Mouse (Mus musculus): ENCODE measurements around the gene Tmem178b. TPM values are rescaled to one million over a fixed set of nuclear protein-coding genes. Genes with fewer than 3 reads are reported as not detected.
A peak's percentile ranks its signal among the peaks of the same experiment; 100 is the strongest.

The Tmem178b gene
- polyA plus RNA-seq, 1 experiment from 2014 or later, result 0.15 TPM

- H3K9ac ChIP-seq (ENCODE audit: low read depth, low read length), result no peak overlapping the region
- no peaks in the 10 kb centered on the region for H3K36me3 ChIP-seq (ENCODE audit: control insufficient read depth, insufficient read depth, low read length)
- ATAC-seq (ENCODE audit: low FRiP score, low TSS enrichment), result no peak
- no peaks in the 10 kb centered on the region for H3K9me3 ChIP-seq (ENCODE audit: control insufficient read depth, low read length)
- H3K27me3 ChIP-seq (ENCODE audit: control insufficient read depth, insufficient read depth, low read length), result no peaks in the 10 kb centered on the region
- H3K4me3 ChIP-seq (ENCODE audit: low read length), result no peak overlapping the region
- H3K4me1 ChIP-seq (ENCODE audit: control insufficient read depth, insufficient read depth, low read length), result no peaks in the 10 kb centered on the region
- H3K27ac ChIP-seq (ENCODE audit: low read depth, low read length), result no peak overlapping the region
- no peak overlapping the region for H3K4me2 ChIP-seq (replicated peaks; ENCODE audit: low read depth, low read length)
Measured at GRCm38 (mm10) chr6:40220634-40221120, 347.6 kb downstream of the Tmem178b start.

- no peak overlapping the region for H3K4me2 ChIP-seq (replicated peaks; ENCODE audit: low read depth, low read length)
- no peaks in the 10 kb centered on the region for H3K4me1 ChIP-seq (ENCODE audit: control insufficient read depth, insufficient read depth, low read length)
- H3K9ac ChIP-seq (ENCODE audit: low read depth, low read length), result no peak overlapping the region
- no peaks in the 10 kb centered on the region for H3K9me3 ChIP-seq (ENCODE audit: control insufficient read depth, low read length)
- H3K27ac ChIP-seq (ENCODE audit: low read depth, low read length), result no peak overlapping the region
- no peaks in the 10 kb centered on the region for H3K36me3 ChIP-seq (ENCODE audit: control insufficient read depth, insufficient read depth, low read length)
- no peak for ATAC-seq (ENCODE audit: low FRiP score, low TSS enrichment)
- H3K27me3 ChIP-seq (ENCODE audit: control insufficient read depth, insufficient read depth, low read length), result no peaks in the 10 kb centered on the region
- WGBS, result 87% methylated on average over 11 of the region's 11 CpGs
- no peak overlapping the region for H3K4me3 ChIP-seq (ENCODE audit: low read length)
Measured at GRCm38 (mm10) chr6:40225585-40226280, 352.7 kb downstream of the Tmem178b start.

- ATAC-seq (ENCODE audit: low FRiP score, low TSS enrichment), result no peak
- H3K9ac ChIP-seq (ENCODE audit: low read depth, low read length), result no peak overlapping the region
- WGBS, result 83% methylated on average over 2 of the region's 2 CpGs
Measured at GRCm38 (mm10) chr6:40228981-40229380, 355.9 kb downstream of the Tmem178b start.

GRCm38 (mm10) chr6:40229985-40230384 lies 356.9 kb downstream of the Tmem178b start:
- H3K9me3 ChIP-seq (ENCODE audit: control insufficient read depth, low read length), result no peaks in the 10 kb centered on the region
- WGBS, result 94% methylated on average over 9 of the region's 9 CpGs
- no peak for ATAC-seq (ENCODE audit: low FRiP score, low TSS enrichment)
- H3K9ac ChIP-seq (ENCODE audit: low read depth, low read length), result no peak overlapping the region
- H3K27me3 ChIP-seq (ENCODE audit: control insufficient read depth, insufficient read depth, low read length), result no peaks in the 10 kb centered on the region
- no peak overlapping the region for H3K27ac ChIP-seq (ENCODE audit: low read depth, low read length)
- H3K36me3 ChIP-seq (ENCODE audit: control insufficient read depth, insufficient read depth, low read length), result no peaks in the 10 kb centered on the region
- H3K4me1 ChIP-seq (ENCODE audit: control insufficient read depth, insufficient read depth, low read length), result no peaks in the 10 kb centered on the region
- H3K4me3 ChIP-seq (ENCODE audit: low read length), result no peak overlapping the region
- no peak overlapping the region for H3K4me2 ChIP-seq (replicated peaks; ENCODE audit: low read depth, low read length)

More at GRCm38 (mm10) chr6:40228981-40229380, 355.9 kb downstream of the Tmem178b start:
- Histone ChIP-seq H3K4me3 (ENCODE audit: low read length) (no peak overlapping the region), H3K9me3 (ENCODE audit: control insufficient read depth, low read length) (no peaks in the 10 kb centered on the region), H3K4me2 (replicated peaks; ENCODE audit: low read depth, low read length) (no peak overlapping the region), H3K36me3 (ENCODE audit: control insufficient read depth, insufficient read depth, low read length) (no peaks in the 10 kb centered on the region), H3K4me1 (ENCODE audit: control insufficient read depth, insufficient read depth, low read length) (no peaks in the 10 kb centered on the region), H3K27me3 (ENCODE audit: control insufficient read depth, insufficient read depth, low read length) (no peaks in the 10 kb centered on the region), H3K27ac (ENCODE audit: low read depth, low read length) (no peak overlapping the region)

- H3K36me3 ChIP-seq (ENCODE audit: control insufficient read depth, insufficient read depth, low read length), result no peaks in the 10 kb centered on the region
- H3K9ac ChIP-seq (ENCODE audit: low read depth, low read length), result no peak overlapping the region
- H3K4me1 ChIP-seq (ENCODE audit: control insufficient read depth, insufficient read depth, low read length), result no peaks in the 10 kb centered on the region
- no peak overlapping the region for H3K4me3 ChIP-seq (ENCODE audit: low read length)
- no peaks in the 10 kb centered on the region for H3K9me3 ChIP-seq (ENCODE audit: control insufficient read depth, low read length)
- ATAC-seq (ENCODE audit: low FRiP score, low TSS enrichment), result no peak
- H3K27me3 ChIP-seq (ENCODE audit: control insufficient read depth, insufficient read depth, low read length), result no peaks in the 10 kb centered on the region
- H3K4me2 ChIP-seq (replicated peaks; ENCODE audit: low read depth, low read length), result no peak overlapping the region
- 27% methylated on average over 5 of the region's 5 CpGs for WGBS
- H3K27ac ChIP-seq (ENCODE audit: low read depth, low read length), result no peak overlapping the region
Measured at GRCm38 (mm10) chr6:40234066-40234465, 361.0 kb downstream of the Tmem178b start.

GRCm38 (mm10) chr6:40235793-40236470 lies 362.9 kb downstream of the Tmem178b start:
- Histone ChIP-seq H3K27ac (ENCODE audit: low read depth, low read length) (no peak overlapping the region), H3K36me3 (ENCODE audit: control insufficient read depth, insufficient read depth, low read length) (no peaks in the 10 kb centered on the region), H3K27me3 (ENCODE audit: control insufficient read depth, insufficient read depth, low read length) (no peaks in the 10 kb centered on the region), H3K9ac (ENCODE audit: low read depth, low read length) (no peak overlapping the region), H3K4me2 (replicated peaks; ENCODE audit: low read depth, low read length) (no peak overlapping the region), H3K4me1 (ENCODE audit: control insufficient read depth, insufficient read depth, low read length) (no peaks in the 10 kb centered on the region), H3K9me3 (ENCODE audit: control insufficient read depth, low read length) (no peaks in the 10 kb centered on the region), H3K4me3 (ENCODE audit: low read length) (no peak overlapping the region)
- WGBS, result 44% methylated on average over 10 of the region's 10 CpGs
- 0 out of 2 replicates have a peak, but pooled peaks have one; percentile 68 for ATAC-seq (ENCODE audit: low FRiP score, low TSS enrichment)

GRCm38 (mm10) chr6:40236841-40237765 lies 364.0 kb downstream of the Tmem178b start:
- Histone ChIP-seq H3K9ac (ENCODE audit: low read depth, low read length) (no peak overlapping the region), H3K27ac (ENCODE audit: low read depth, low read length) (no peak overlapping the region), H3K9me3 (ENCODE audit: control insufficient read depth, low read length) (no peaks in the 10 kb centered on the region), H3K4me2 (replicated peaks; ENCODE audit: low read depth, low read length) (no peak overlapping the region), H3K4me3 (ENCODE audit: low read length) (no peak overlapping the region), H3K4me1 (ENCODE audit: control insufficient read depth, insufficient read depth, low read length) (no peaks in the 10 kb centered on the region), H3K27me3 (ENCODE audit: control insufficient read depth, insufficient read depth, low read length) (no peaks in the 10 kb centered on the region), H3K36me3 (ENCODE audit: control insufficient read depth, insufficient read depth, low read length) (no peaks in the 10 kb centered on the region)
- 68% methylated on average over 13 of the region's 13 CpGs for WGBS
- no peak for ATAC-seq (ENCODE audit: low FRiP score, low TSS enrichment)

GRCm38 (mm10) chr6:40238857-40239256 lies 365.8 kb downstream of the Tmem178b start:
- no peak for ATAC-seq (ENCODE audit: low FRiP score, low TSS enrichment)
- Histone ChIP-seq H3K9me3 (ENCODE audit: control insufficient read depth, low read length) (no peaks in the 10 kb centered on the region), H3K4me3 (ENCODE audit: low read length) (no peak overlapping the region), H3K4me1 (ENCODE audit: control insufficient read depth, insufficient read depth, low read length) (no peaks in the 10 kb centered on the region), H3K9ac (ENCODE audit: low read depth, low read length) (no peak overlapping the region), H3K36me3 (ENCODE audit: control insufficient read depth, insufficient read depth, low read length) (no peaks in the 10 kb centered on the region), H3K4me2 (replicated peaks; ENCODE audit: low read depth, low read length) (no peak overlapping the region), H3K27ac (ENCODE audit: low read depth, low read length) (no peak overlapping the region), H3K27me3 (ENCODE audit: control insufficient read depth, insufficient read depth, low read length) (no peaks in the 10 kb centered on the region)
- 77% methylated on average over 3 of the region's 3 CpGs for WGBS
